Mouse (Mus musculus) E14TG2a.4 (cell line): ENCODE results near the gene Slc9a6.

Source experiments
- CTCF ChIP-seq: conservative IDR thresholded peaks from 2 replicates; pipeline ENCODE4 v1.5.1; 2014; ENCODE audit warnings: low read length
- NANOG ChIP-seq: IDR thresholded peaks from 2 replicates; pipeline ENCODE4 v1.6.1; 2014; ENCODE audit warnings: borderline replicate concordance, low read length, mixed read lengths
- POU5F1 ChIP-seq: IDR thresholded peaks from 2 replicates; pipeline ENCODE4 v1.6.1; 2014; ENCODE audit warnings: low read length, borderline replicate concordance

- TF ChIP-seq CTCF: no peak
- TF ChIP-seq NANOG: no peak
- no peak for TF ChIP-seq POU5F1
Measured at GRCm38 (mm10) chrX:56607032-56607710, 2.4 kb upstream of the Slc9a6 start.
